Mouse (Mus musculus) embryonic facial prominence, embryonic 11.5 days (tissue): ENCODE measurements around the gene Golga3. TPM values are rescaled to one million over a fixed set of nuclear protein-coding genes. Genes with fewer than 3 reads are reported as not detected.

Source experiments
- ATAC-seq: fragments of 200-750 bp; cut with Nextera tagmentation; replicated peaks from 2 replicates; pipeline ENCODE4 v1.8.0; 2017; ENCODE audit warnings: low read depth; ENCODE audit not compliant: insufficient number of reproducible peaks, low FRiP score, low TSS enrichment
- DNase-seq: peaks from one replicate; pipeline ENCODE4 v3.0.0-alpha.2; 2015; ENCODE audit warnings: low spot score
- H3K27ac ChIP-seq: fragments of 300-500 bp; sonication (generic); replicated peaks from 2 replicates; pipeline ENCODE4 v1.5.1; 2014; ENCODE audit warnings: mild to moderate bottlenecking, low read depth, low read length, control low read depth
- H3K27me3 ChIP-seq: fragments of 300-500 bp; sonication (generic); 2 replicates; pipeline ENCODE4 v1.6.1; 2014; ENCODE audit warnings: mild to moderate bottlenecking, low read length, moderate library complexity, mixed read lengths; ENCODE audit not compliant: control insufficient read depth, insufficient read depth
- H3K36me3 ChIP-seq: fragments of 300-500 bp; sonication (generic); replicated peaks from 2 replicates; pipeline ENCODE4 v1.6.1; 2014; ENCODE audit warnings: low read depth, mild to moderate bottlenecking, low read length, moderate library complexity, mixed read lengths; ENCODE audit not compliant: control insufficient read depth, insufficient read depth
- H3K4me1 ChIP-seq: fragments of 300-500 bp; sonication (generic); 2 replicates; pipeline ENCODE4 v1.6.1; 2014; ENCODE audit warnings: low read length, mixed read lengths; ENCODE audit not compliant: control insufficient read depth, insufficient read depth
- H3K4me2 ChIP-seq: fragments of 300-500 bp; sonication (generic); 2 replicates; pipeline ENCODE4 v1.6.1; 2014; ENCODE audit warnings: low read depth, mild to moderate bottlenecking, control low read depth, low read length, moderate library complexity
- H3K4me3 ChIP-seq: fragments of 300-500 bp; sonication (generic); 2 replicates; pipeline ENCODE4 v1.5.1; 2014; ENCODE audit warnings: low read depth, low read length, control low read depth
- H3K9ac ChIP-seq: fragments of 300-500 bp; sonication (generic); replicated peaks from 2 replicates; pipeline ENCODE4 v1.6.1; 2014; ENCODE audit warnings: mild to moderate bottlenecking, control low read depth, low read length
- H3K9me3 ChIP-seq: fragments of 300-500 bp; sonication (generic); replicated peaks from 2 replicates; pipeline ENCODE4 v1.6.1; 2016; ENCODE audit warnings: mild to moderate bottlenecking, low read length, inconsistent platforms, mixed read lengths; ENCODE audit not compliant: control insufficient read depth
- WGBS: fragments of 180-500 bp; shearing (Covaris S2); extraction: QIAGEN DNeasy Blood & Tissue Kit; methylation state at CpG from one replicate; pipeline ENCODE4 v1.1.7; 2014; 5-methylcytosine and 5-hydroxymethylcytosine counted together
- polyA plus RNA-seq: library from polyadenylated mRNA; unstranded; fragments of >200 nt; fragmentation: Nextera tagmentation; extraction: Ambion mirVana; gene quantifications from 2 replicates; pipeline ENCODE4 v1.2.1, GENCODE M21; 2014

The Golga3 gene
- polyA plus RNA-seq, 1 experiment from 2014 or later = 21.1 TPM

GRCm38 (mm10) chr5:110169374-110169773 is 7.1 kb upstream of the Golga3 start:
- no peak for DNase-seq
- no peak for ATAC-seq
- 92% methylated on average over 4 of the region's 4 CpGs for WGBS
- Histone ChIP-seq H3K27me3 (no peaks in the 10 kb centered on the region), H3K9ac (no peak overlapping the region), H3K27ac (no peak overlapping the region), H3K4me2 (no peak overlapping the region), H3K9me3 (no peaks in the 10 kb centered on the region), H3K36me3 (no peaks in the 10 kb centered on the region), H3K4me1 (no peaks in the 10 kb centered on the region), H3K4me3 (no peak overlapping the region)

GRCm38 (mm10) chr5:110177021-110177420 is 520 bp downstream of the Golga3 start:
- no peak overlapping the region for H3K27ac ChIP-seq
- 4% methylated on average over 19 of the region's 19 CpGs for WGBS
- H3K36me3 ChIP-seq = no peaks in the 10 kb centered on the region; the same call in 1 of the 2 replicates
- no peaks in the 10 kb centered on the region for H3K9me3 ChIP-seq
- no peaks in the 10 kb centered on the region for H3K27me3 ChIP-seq
- peak overlapping the region; percentile 76 for H3K4me3 ChIP-seq
- H3K9ac ChIP-seq = peak overlapping the region; percentile 78
- DNase-seq = peak; percentile 1
- no peaks in the 10 kb centered on the region for H3K4me1 ChIP-seq
- peak overlapping the region; percentile 67 for H3K4me2 ChIP-seq
- peak; percentile 6; the same call in 1 of the 2 replicates for ATAC-seq

GRCm38 (mm10) chr5:110178628-110179027 is 2.1 kb downstream of the Golga3 start:
- no peaks in the 10 kb centered on the region for H3K27me3 ChIP-seq
- no peaks in the 10 kb centered on the region for H3K4me1 ChIP-seq
- no peaks in the 10 kb centered on the region for H3K9me3 ChIP-seq
- H3K4me3 ChIP-seq = no peak overlapping the region
- H3K9ac ChIP-seq = no peak overlapping the region
- no peak overlapping the region for H3K27ac ChIP-seq
- ATAC-seq (no peak), DNase-seq (no peak)
- H3K36me3 ChIP-seq = no peaks in the 10 kb centered on the region; the same call in 1 of the 2 replicates
- H3K4me2 ChIP-seq = no peak overlapping the region
- WGBS = 89% methylated on average over 2 of the region's 2 CpGs

DNA sequence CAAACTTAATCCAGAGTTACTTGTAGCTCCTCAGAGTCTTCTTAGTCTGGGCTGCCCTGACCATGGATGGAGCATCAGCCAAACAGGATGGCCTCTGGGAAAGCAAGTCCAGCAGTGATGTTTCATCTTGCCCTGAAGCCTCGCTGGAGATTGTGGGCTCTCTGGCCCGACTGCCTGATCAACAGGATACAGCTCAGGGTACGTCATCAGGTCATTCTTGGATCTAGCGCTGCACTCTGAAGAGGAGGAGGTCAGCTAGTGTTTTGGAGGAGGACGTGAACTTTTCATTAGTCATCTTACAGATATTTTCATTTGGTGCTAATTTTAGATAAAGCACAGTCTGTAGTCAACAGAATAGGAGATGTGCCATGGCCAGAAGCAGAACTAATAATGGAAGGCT is 5.2 kb downstream of the Golga3 start:
- Histone ChIP-seq H3K4me2 (no peak overlapping the region), H3K4me1 (no peaks in the 10 kb centered on the region), H3K9ac (no peak overlapping the region), H3K9me3 (no peaks in the 10 kb centered on the region), H3K27me3 (no peaks in the 10 kb centered on the region), H3K36me3 (peaks cover 6% of the 10 kb centered on the region), H3K27ac (no peak overlapping the region), H3K4me3 (no peak overlapping the region)
- ATAC-seq (no peak), DNase-seq (no peak)
- WGBS = 93% methylated on average over 5 of the region's 5 CpGs

- no peaks in the 10 kb centered on the region for H3K27me3 ChIP-seq
- ATAC-seq (no peak), DNase-seq (no peak)
- H3K4me1 ChIP-seq = no peaks in the 10 kb centered on the region
- H3K9ac ChIP-seq = no peak overlapping the region
- H3K4me3 ChIP-seq = no peak overlapping the region
- H3K36me3 ChIP-seq = no peaks in the 10 kb centered on the region; the same call in none of the 2 replicates
- H3K9me3 ChIP-seq = no peaks in the 10 kb centered on the region
- no peak overlapping the region for H3K27ac ChIP-seq
- H3K4me2 ChIP-seq = no peak overlapping the region
- 89% methylated on average over 10 of the region's 10 CpGs for WGBS
These were observed 26.8 kb downstream of the Golga3 start for GRCm38 (mm10) chr5:110203164-110203895.

DNA sequence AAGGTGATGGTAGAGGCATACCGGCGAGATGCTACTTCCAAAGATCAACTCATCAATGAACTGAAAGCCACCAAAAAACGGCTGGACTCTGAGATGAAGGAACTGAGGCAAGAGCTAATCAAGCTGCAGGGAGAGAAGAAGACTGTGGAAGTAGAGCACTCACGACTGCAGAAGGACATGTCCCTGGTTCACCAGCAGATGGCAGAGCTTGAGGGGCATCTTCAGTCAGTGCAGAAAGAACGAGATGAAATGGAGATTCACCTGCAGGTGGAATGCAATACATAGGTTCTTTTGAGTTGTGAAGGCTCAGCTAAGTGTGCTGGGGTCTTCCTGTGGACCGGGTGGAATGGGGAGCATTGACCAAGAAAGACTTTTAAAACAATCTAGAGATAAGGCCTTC is 28.3 kb downstream of the Golga3 start:
- DNase-seq (no peak), ATAC-seq (no peak)
- Histone ChIP-seq H3K36me3 (no peaks in the 10 kb centered on the region; the same call in none of the 2 replicates), H3K9ac (no peak overlapping the region), H3K9me3 (no peaks in the 10 kb centered on the region), H3K4me2 (no peak overlapping the region), H3K4me1 (no peaks in the 10 kb centered on the region), H3K27ac (no peak overlapping the region), H3K4me3 (no peak overlapping the region), H3K27me3 (no peaks in the 10 kb centered on the region)
- WGBS = 81% methylated on average over 6 of the region's 6 CpGs

DNA sequence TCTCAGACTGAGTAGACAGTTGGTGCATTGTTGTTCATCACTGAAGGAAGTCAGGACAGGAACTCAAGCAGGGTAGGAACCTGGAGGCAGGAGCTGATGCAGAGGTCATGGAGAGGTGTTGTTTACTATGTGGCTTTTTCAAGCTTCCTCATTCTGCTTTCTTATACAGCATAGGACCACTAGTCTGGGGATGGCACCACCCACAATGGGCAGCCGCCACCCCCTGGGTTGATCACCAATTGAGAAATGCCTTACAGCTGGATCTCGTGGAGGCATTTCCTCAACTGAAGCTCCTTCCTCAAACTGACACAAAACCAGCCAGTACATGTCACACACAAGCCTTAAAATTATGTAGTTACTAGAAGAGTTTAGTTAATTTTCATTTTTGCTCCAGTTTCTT is 34.8 kb downstream of the Golga3 start:
- H3K36me3 ChIP-seq = peaks cover 4% of the 10 kb centered on the region; the same call in 1 of the 2 replicates
- no peaks in the 10 kb centered on the region for H3K9me3 ChIP-seq
- no peak overlapping the region for H3K9ac ChIP-seq
- H3K4me1 ChIP-seq = no peaks in the 10 kb centered on the region
- no peaks in the 10 kb centered on the region for H3K27me3 ChIP-seq
- 81% methylated on average over 2 of the region's 2 CpGs for WGBS
- no peak overlapping the region for H3K4me3 ChIP-seq
- DNase-seq (no peak), ATAC-seq (no peak)
- H3K27ac ChIP-seq = no peak overlapping the region
- no peak overlapping the region for H3K4me2 ChIP-seq

- Histone ChIP-seq H3K9ac (no peak overlapping the region), H3K36me3 (peaks cover 4% of the 10 kb centered on the region; the same call in 1 of the 2 replicates), H3K27ac (no peak overlapping the region), H3K9me3 (no peaks in the 10 kb centered on the region), H3K4me3 (no peak overlapping the region), H3K27me3 (no peaks in the 10 kb centered on the region), H3K4me1 (no peaks in the 10 kb centered on the region), H3K4me2 (no peak overlapping the region)
- no peak for DNase-seq
- WGBS = 84% methylated on average over 3 of the region's 3 CpGs
- ATAC-seq = no peak
These were observed 40.3 kb downstream of the Golga3 start for GRCm38 (mm10) chr5:110216780-110217179.
